Mouse (Mus musculus): ENCODE results near the gene Slc6a6.

Slc6a6 gene

DNA sequence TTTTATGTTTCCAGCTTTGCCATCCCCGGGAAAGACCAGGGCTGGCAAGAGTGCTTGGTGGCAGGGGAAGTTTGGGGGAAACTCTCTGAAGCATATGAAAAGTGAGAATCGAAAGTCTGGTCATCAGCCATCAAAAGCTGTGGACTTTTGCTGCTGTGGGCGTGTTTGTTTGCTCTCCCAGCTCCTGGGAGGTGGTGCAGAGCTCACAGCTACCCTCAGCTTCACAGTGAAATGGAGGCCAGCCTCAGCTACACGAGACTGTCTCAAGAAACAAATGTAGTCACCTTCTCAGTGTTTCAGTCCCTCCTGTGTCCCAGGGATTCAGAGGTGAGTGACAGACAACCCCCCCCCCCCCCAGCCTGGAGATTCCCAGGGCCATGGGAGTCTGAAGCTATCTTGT lies 21.8 kb downstream of the Slc6a6 start:
- no peak for DNase-seq

DNA sequence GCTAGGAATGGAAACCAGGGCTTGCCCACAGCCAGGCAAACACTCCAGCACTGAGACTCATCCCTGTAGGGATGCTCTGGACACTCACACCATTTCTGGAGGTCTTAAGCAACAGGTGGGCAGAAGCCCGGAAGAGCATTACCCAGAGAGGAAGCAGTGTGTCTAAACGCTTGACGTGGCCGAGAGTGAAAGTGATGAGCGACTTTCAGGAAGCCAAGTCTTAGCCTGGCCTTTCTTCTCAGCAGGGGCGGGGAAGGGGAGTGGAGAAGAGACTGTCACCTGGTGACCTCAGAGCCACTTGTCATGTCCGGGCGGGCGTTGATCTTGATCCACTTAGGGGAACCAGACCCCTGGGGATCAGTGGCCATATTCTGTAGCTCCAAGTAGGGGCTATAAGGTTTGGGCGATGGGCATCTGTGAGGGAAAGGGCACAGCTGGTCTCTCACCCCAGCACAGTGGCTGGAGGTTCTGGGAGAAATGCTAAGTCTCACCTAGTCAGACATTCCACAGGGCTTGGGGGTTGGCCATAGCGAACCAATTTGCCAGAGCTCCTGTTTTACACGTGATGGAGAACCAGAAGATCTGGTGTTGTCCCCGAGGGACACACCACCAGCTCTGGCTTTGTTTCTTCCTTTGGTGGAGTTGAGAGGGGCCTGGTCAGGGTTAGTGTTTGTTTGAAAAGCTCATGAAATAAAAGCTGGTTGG lies 22.4 kb downstream of the Slc6a6 start:
- DNase-seq, result no peak

DNA sequence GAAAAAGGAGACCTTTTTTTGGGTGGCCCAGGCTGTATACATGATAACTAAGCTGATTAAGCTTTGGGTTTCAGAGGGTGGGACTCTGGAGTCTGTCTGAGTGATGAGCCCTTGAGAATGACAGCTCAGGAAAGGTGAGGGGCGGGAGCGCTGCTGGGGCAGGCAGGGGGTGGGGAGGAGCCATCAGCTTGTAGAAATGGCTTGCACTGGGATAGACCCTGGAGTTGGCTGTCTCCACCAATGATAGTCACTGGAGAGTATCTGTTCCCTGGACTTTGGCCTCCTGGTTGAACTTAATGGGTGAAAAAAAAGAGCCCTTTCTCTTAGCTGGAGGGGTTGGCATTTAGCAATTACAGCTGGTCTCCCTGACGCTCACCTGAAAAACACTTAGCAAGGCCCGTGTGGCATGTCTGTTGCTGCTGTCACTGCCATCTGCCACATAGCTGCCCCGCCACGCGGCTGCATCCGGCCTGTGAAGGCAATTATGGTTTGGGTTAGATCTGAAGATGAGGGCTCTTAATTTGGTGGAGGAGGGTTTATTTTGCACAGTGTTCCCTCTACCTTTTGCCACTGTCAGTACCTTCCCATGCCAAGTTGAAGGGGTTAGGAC lies 23.5 kb downstream of the Slc6a6 start:
- no peak for DNase-seq

DNA sequence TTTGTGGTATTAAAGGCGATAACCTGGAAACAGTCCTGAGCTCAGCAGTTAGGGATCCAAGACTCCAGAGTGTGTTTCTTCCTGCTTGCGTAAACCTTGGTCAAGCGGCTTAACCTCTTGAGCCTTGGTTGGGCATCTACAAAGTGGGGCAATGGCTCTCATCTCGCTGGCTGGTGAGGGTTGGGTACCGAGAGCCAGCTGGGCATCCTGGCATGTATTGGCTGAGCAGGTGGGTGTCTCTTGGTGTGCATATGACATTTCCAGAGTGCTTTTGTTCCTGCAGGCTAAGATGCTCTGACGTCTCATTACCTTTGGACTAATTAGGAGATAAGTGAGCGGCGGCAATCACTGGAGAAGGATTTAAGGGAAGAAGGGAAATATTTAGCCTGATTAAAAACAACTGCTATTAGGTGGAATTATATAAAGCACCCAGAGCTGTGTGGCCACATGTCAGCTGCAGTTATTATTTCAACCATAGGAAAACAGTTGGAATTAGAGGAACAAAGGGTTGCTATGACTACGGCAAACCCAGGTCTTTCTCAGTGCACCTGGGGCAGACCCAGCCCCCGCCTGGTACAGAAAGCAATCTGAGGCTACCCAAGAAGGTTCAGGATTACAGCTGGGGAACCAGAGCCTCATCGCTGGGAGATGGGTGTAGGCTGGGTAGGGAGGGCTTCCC lies 24.2 kb downstream of the Slc6a6 start:
- no peak for DNase-seq

DNA sequence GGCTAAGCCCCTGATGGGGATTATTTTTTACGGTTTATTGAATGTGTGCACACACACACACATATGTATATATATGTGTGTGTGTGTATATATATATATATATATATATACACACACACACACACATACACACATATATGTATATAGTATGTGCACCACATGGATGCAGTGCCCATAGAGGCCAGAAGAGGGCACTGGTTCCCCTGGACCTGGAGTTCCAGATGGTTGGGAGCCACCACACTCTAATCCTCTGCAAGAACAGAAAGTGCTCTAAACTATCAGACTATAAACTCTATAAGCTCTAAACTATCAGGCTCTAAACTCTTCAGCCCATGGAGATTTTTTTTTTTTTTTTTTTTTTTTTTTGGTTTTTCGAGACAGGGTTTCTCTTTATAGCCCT lies 25.1 kb downstream of the Slc6a6 start:
- no peak for DNase-seq

DNA sequence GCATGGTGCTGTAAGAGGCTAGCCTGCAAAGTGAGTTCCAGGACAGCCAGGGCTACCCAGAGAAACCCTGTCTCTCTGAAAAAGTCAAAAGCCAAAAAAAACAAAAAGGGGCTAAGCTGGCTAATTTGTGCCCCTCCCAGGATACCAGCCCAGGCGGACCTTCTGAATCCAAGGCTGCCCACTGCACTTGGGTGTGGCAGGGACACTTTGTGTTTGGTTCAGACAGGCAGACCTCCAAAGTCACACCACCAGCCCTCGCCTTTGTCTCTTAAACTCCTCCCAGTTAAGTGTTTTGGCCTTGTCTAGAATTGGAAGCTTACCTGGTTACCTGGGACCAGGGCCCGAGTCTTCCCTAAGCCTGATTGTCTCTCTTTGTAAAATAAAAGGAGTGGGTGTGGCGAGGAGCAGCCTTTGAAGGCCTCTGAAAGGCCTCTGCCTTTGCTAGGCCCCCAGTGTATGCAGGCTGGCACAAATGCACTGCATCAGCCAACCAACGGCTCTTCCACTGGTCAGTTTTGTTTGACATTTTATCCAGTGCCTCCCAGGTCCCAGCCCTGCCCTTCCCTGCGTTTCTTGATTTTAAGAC lies 26.6 kb downstream of the Slc6a6 start:
- DNase-seq, result no peak

DNA sequence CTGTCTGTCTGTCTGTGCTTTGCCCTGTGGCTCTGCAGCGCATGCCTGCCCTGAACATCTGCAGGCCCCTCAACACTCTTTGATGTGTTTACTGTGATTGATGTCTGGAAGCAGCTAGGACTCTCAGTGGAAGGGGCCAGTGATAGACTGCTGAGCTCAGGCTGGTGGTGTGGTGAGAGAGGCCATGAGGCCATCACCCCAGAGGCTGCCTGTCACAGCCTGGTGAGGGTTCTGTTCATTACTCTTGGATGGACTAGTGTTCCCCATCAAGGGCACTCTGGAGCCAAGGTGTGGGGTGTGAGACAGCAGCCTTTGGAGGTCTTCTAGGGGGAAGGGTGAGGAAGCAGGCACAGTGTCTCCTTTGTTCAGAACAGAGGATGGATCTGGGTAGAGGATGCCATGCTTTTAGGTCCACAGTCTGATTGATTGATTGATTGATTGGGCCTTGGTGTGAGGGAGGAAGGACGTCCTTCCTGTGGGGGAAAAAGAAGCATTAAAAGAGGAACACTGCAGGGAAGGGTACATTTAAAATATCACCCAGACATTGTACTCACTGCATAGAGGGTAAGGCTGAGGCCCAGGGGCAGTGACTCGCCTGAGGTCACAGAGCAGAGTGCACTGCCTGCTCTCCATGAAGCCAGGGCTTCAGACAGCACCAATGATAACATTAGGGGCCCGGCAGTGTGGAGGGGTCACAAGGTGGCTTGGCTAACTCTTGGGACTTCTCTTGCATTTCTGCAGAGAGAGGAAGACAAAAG lies 28.4 kb downstream of the Slc6a6 start:
- no peak for DNase-seq

DNA sequence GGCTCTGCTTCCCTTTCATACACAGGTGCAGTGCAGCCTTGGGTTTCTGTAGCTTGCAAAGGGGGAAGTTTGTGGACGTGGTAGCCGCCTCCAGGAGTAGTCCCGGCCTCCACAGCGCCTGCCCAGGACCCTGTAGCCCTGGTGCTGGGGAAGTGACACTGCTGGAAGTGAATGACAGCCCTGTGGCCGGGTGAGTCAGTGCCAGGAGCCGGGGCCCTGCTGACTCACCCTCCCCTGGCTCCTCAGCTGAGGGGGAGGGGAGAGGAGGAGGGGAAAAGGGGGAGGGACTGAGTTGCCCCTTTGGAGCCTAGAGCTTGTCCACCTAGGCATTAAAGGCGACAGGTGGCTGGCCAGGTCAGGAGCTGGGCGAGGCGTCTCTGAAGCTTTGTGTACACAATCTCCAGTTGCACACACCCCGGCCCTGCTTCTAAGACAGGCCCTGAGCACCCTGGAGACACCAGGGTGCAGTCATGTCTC lies 29.0 kb downstream of the Slc6a6 start:
- DNase-seq, result peak; percentile 62

DNA sequence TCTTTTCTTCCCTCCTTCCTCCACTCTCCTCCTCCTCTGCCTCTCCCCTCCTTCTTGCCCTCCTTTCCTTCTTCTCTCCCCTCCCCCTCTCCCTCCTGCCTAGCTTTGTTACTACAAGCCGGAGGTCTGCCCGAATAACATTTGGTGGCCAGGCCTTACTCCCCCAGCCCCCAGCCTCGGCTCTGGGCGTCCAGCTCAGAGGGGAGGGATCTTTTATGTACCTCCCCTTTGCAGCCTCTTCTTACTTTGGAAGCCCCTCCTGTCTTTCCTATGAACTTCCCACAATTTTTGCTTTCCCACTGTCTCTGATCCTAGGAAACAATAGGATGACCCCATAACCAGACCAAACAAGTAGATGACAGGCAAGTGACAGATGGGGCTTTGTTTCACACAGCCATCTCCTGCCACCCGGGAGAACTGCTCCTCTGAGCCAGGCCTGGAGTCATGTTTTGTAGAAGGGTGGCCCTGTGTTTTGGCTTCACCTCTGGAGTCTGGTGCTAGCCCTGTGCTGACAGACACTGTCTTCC lies 29.6 kb downstream of the Slc6a6 start:
- no peak for DNase-seq

DNA sequence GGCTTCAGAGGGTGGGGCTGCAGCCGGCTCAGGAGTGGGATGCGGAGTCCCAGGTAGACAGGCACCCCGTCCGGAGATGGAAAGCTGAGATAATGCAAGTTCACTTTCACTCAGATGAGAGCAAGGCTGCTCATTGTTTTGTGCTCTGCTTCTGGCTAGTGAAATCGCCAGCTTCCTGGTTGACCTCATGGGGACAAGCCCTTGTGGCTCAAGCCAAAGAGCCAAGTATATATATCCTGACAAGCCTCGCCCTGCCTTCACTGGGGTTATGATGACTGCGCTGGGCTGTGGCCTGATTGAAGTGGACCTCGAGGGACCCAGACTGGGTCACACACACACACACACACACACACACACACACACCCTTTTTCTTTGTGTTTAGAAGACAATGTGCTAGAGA lies 31.2 kb downstream of the Slc6a6 start:
- no peak for DNase-seq

DNA sequence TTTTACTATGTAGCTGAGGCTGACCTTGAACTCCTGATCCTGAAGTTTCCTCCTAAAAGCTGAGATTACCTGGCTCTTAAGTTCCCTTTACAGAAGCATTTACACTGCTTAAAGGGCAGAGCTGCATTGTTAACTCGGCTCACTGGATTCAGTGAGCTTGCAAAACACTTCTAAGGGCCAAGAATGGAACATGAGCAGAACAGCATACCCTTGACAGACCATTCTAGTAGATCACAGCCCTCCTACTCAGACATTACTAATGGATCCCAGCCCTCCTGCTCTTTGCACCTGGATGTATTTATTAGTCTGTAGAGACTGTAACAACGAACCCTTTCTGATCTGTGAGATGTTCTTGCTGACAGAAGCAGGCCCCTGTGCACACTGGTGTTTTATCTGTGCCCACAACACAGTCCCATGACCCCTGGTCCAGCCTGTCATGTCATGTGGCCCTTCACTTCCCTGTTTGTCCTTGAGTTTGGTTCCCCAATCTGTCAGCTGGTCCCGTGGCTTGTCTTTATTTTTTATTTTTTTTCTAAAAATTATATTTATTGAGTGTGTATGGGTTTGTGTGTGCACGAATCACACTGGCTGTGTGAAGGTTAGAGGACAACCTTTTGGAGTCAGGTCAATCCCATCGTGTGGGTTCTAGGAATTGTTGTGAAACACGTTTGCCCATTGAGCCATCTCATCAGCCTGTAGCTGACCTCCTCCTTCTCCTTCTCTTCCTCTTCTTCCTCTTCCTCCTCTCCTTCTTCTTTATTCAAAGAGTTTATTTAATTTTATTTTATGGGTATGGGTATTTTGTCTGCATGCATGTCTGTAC lies 32.3 kb downstream of the Slc6a6 start:
- DNase-seq, result no peak

DNA sequence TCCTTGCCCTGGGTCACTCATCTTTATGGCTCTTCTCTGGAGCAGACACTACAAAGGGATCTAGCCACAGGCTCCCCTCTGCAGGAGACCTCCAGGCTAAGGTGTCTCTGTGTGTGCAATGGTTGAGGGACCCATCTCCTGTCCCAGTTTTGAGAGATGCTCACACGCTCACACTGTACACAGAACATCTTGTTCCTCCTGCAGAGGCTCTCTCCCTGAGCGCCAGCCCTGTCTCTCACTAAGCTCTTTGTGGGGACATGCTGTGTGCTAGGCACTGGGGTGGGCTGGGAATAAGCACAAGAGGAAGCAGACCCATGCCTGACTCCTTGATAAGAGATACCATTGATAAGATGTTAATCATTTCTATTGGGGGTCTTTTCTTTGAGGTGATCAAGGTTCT lies 34.2 kb downstream of the Slc6a6 start:
- DNase-seq, result no peak

DNA sequence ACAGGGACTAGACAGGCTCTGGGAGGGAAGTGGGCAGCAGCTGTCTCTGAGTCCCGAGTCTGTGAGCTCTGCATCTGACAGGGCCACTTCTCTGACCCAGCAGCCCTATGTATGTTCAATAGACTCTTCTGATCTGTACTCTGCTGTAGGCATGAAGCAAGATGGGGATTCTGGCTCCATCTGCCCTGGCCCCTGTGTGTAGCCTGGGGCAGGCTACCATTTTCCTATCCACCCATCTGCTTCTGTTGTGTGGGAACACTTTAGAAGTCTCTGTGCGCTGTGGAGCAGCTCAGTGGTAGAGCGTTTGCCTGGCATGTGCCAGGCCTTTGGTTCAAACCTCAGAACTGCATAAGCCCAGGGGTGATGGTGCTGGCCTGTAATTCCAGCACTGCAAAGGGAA lies 34.8 kb downstream of the Slc6a6 start:
- no peak for DNase-seq

DNA sequence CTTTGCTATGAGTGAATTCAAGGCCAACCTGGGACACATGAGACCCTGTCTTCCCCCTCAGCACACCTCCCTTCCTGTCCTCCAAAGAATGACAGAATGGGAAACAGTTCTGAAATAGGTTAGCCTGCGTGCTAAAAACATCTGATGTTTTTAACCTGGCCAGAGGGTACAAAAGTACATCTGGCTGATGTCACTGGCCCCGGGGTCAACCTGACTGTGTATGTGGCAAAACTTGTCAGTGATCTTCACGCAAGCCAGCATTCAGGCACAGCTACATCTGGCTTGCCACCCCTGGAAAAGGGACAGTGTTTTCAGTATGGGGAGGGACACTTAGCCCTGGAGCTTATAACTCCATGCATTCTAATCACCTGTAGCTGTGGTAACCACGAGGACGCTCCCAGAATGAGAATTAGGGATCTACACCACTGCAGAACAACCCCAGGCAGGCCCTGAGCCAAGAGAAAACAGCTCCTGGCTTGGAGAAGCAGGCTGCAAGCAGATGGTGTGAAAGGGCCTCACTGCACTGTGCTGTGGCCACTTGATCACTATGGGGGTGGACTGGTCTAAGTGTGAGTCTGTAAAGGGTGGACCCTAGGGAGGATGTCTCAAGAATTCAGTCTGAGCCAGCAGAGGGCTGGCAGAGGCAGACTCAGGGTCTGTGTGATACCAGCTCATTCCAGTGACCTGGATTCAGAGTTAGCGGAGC lies 35.3 kb downstream of the Slc6a6 start:
- no peak for DNase-seq

DNA sequence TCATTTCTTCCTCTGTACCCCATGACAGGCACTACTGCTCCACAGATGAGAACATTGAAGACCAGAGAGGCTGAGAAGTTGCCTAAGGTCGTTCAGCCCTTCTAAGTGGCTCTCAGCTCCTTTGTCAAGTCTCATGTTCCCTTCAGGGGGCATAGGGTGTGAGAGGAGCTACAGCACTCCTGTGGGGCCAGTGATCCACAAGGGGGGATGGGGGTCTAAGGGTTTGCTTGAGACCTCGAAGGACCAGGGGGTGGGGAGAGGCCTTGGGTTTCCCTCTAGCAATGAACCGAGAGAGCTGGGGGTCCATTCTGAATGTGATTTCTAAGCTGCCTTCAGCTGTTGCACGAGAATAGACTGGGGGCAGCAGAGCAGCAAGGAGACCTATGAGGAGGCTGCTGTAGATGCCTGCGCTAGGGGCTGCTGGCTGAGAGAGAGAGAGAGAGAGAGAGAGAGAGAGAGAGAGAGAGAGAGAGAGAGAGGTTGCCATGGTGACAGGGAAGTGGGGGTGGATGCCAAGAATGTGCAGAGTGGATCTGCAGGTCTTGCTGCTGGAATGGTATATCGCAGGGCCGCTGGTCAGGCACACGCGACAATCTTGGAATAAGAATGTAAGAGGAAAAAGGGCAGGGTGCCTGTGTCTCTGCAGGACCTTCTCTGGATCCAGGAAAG lies 36.1 kb downstream of the Slc6a6 start:
- no peak for DNase-seq

DNA sequence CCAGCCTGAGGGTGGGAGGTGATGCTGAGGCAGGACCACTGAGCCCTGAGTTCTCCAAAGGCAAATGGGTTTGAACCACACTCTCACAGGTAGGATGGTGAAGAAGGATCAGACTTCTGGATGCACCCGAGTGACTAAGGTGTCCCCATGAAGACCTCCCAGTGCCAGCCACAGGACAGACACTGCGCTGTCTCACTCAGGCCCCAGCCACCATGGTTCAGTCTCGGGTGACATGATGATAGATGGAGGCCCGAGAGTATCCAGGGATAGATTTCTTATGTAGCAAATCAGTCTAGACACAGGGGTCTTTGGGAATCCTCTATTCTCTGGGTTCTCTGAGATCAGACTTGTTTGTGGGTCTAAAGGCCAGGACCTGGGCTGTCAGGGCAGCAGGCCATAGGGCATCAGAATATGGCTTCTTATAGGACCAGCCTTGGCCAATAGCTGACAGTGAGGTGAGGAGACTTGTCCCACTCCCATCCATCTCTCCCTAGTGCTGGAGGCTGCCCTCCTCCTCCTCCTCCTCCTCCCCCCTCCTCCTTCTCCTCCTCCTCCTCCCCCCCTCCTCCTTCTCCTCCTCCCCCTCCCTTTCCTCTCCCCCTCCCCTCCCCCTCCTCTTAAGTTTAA lies 36.8 kb downstream of the Slc6a6 start:
- DNase-seq, result no peak

DNA sequence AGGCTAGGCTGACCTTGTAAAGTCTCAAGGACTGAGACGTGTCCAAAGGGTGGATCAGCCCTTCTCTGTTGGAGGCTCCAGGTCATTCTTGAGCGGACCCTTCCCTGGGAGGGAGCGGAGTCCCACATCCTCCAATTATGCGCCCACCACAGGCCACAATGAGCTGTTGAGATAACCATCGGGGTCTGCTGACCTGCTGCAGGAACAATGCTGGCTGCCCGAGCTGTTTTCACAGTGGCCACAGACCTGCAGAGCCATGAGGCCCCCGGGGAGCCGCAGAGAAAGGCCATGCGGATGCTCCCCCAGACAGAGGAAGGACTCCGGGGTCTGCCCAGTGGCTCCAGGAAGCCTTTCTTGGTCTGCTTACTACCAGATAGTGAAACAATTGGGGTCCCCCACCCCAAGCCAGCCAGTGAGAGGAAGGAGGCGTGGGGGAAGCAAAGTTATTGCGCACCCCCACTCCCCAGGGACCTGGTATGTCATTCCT lies 37.4 kb downstream of the Slc6a6 start:
- peak; percentile 43 for DNase-seq

DNA sequence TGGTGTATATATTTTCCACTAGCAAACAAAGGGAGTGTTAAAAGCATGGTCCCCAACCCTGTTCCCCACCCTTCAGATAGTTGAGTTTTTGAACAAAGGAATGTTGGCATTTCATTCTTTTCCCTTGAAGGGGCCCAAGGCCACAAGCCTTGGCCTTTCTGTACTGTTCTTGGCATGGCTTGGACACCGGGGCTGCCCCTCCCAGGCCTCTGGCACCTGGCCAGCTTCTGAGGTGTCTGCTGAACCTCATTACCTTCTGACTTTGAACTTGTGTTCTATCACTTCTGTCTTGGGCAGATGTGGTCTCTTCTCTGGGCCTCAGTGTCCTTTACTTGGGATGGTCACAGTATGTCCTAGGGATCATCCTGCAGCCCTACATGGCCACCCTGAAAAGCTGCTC lies 43.5 kb downstream of the Slc6a6 start:
- no peak for DNase-seq

DNA sequence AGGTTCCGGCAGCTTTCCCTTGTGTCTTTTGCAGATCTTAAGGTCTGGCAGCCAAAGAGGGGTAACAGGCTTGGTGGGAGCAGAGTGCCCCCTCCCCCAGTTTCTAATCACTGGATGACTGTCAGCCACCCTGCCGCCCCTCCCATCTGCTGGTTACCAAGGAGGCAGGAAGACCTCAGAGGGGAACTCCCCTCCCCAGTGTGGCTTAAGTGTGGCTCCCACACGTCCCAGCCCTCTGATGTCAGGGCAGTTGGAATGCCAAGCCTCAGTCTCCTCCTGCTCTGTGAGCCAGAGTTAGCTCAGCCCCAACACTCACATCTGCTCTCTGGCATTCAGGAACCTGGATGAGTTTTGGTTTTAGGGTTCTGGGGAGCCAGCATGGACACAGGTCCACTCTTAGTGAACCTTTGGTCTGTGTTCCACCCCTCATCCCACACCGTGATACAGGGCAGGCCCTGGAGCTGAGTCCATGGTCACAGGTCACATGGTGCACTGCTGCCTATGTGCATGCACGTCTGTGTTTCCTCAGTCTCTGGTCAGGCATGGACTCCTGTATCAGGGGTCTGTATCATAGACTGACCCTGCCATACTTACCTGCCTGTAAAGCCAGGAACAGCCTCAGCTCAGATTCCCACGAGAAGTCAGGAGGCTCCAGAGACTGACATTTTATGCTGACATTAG lies 45.2 kb downstream of the Slc6a6 start:
- DNase-seq, result no peak
